Mouse (Mus musculus) MN1 (cell line): ENCODE measurements around the gene Wfdc3.

ENCODE experiments used
- DNase-seq: peaks from one replicate; pipeline ENCODE4 v3.0.0-alpha.2; 2016; ENCODE audit warnings: low spot score

Gene Wfdc3

DNA sequence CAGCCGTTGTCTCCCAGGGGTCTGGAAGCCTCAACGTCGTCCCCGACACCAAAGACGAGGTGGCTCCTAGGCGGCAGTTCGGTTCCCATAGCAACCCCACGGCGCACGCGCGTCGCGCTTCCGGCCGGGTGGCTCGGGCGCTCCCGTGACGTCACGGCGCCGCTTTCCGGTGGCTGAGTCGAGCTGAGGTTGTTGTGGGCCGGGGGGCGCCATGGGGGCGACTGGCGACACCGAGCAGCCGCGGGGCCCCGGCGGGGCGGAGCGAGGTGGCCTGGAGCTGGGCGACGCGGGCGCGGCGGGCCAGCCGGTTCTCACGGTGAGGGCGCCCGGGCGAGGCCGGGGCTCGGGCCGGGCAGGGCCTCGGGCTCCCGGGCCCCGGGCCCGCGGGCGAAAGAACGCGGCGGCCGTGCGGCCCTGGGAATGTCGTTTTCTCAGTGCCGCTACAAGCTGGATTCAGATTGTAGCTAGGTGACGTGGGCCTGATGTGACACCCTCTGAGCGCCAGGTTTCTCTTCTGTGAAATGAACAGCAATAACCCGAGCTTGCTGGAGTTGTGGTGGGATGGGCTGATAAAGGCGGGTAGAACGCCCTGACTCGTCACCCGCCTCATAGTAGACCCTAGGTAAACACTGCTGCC, at the start of gene Wfdc3, which contains the start of gene Dnttip1:
Wfdc3 (minus strand) TSS at position 89 of the 637 bp plus-strand sequence.
Dnttip1 (plus strand) TSS at position 141 of the 637 bp plus-strand sequence.
- DNase-seq = peak; percentile 93

DNA sequence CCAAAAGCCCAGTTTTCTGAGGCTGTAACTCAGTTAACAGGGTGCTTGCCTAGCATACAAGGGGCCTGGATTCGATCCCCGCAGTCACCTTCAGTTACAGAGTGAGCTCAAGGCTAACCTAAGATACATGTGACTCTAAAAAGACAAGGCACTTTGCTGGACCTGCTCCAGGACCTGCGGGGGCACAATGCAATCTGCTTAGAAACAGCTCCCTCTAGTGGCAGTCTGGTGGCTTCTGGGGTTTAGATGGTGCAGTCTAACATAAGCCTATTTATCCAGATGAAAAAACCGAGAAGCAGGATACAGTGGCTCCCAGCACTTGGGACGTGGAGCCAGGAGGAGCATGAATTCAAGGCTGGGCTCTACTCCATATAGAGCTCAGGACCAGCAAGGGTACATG, 48.6 kb upstream of the Wfdc3 start:
- DNase-seq = peak; percentile 91

DNA sequence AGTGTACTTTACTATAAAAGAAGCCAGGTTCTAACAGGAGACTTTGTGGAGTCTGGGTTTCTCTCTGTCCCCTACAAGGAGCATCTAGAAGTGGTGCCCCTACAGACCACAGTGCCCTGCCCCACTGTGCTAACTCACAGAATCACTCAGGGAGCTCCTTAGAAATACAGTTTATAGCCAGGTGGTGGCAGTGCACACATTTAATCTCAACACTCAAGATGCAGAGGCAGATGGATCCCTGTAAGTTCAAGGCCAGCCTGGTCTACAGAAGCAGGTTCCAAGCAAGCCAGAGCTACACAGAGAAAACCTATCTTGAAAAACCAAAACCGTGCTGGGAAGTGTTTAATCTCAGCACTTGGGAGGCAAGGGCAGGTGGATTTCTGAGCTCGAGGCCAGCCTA, 48.0 kb upstream of the Wfdc3 start:
- no peak for DNase-seq

DNA sequence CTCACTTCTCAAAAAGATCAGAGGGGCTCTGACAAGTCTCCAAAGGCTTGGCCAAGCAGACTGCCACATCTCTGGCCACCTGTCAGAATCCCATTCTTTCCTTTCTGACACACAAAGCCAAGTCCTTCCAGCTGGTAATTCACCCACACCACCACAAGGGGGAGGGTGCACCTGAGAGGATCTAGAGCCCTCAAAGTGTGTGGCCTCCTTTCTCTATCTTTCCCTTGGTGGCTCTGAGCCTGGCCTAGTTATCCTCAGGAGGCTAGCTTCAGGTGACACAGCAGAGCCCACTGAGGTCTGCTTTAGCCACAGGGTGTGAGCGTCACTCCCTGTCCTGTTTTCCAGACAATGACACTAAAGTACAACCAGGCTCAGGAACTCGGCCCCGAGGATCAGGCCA, 47.5 kb upstream of the Wfdc3 start:
- DNase-seq = peak; percentile 74

DNA sequence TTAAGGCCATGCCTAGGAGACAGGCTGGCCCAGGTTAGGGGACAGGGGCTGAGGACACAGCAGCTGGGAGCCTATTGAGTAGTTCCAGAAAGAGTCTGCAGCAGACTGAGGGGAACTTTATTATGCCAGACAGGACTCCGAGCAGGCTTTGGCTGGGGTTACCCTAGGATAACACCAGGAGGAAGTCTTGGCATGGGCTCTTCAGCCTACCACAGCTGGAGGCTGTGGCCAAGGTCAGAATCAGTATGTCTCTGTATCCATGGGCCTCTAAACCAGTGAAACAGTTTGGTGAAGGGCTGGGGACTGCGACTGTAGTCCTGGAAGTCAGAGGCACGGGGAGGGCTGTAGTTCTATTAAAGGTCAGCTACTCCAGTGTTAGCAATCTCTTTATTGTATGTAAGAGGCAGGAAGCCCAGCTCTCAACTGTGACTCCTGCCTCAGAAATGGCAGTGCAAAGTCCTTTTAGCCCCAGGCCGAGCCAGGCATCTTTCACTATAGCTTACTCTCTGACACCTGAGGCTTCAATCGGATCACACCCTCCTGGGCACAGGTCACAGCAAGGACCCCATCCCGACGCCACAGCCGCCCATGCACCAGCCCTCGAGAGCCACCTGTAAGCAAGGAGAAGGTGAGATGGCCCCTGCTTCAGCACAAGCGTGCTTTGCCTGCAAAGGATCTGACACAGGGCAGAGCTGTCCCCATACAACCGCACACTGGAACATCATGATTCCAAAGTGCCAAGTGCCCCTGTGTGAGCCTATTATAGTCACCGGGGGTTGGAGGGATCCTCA, 46.9 kb upstream of the Wfdc3 start:
- no peak for DNase-seq

DNA sequence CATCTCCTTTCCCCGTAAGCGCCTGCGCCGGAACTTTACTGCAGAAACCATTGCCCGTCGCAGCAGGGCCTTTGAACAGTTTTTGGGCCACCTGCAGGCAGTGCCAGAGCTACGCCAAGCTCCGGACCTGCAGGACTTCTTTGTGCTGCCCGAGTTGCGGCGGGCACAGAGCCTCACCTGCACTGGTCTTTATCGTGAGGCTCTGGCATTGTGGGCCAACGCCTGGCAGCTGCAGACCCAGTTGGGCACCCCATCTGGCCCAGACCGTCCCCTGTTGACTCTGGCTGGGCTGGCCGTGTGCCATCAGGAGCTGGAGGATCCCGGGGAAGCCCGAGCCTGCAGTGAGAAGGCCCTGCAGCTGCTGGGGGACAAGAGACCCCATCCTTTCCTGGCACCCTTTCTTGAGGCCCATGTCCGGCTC, 46.1 kb upstream of the Wfdc3 start:
- DNase-seq = no peak

DNA sequence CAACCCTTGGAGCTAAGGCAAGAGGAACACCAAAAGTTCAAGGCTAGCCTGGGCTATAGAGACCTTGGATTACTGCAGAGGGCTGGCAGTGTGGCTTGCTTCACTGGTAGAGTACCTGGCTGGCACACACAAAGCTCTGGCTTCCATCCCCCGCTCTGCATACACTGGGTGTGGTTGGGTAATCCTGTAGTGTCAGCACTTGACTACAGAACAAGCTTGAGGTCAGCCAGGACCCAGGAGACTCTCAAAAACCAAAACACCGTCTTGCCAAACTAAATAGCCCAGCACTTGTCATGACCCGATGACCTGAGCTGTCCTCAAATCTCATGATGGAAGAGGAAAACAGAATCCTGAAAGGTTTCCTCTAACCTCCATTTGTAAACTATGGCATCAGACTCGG, 44.7 kb upstream of the Wfdc3 start:
- no peak for DNase-seq

DNA sequence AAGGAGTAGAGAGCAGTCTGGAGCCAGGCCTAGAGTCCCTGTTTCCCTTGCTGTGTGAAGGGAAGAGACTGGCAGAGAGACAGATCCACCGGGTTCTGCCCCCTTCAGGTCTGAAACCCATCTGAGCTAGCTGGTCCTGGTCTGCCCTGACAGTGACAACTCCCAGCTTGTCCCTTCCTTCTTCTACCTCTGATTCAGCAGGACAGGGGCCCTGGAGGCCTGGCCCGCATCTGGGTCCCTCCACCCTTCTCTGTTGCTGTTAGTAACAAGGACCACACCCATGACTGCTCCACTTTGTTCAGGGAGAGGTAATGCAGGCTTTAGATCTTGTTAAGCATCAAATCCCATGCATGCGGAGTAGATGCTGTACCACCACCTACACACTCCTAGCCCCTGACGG, 42.7 kb upstream of the Wfdc3 start:
- DNase-seq = peak; percentile 55

DNA sequence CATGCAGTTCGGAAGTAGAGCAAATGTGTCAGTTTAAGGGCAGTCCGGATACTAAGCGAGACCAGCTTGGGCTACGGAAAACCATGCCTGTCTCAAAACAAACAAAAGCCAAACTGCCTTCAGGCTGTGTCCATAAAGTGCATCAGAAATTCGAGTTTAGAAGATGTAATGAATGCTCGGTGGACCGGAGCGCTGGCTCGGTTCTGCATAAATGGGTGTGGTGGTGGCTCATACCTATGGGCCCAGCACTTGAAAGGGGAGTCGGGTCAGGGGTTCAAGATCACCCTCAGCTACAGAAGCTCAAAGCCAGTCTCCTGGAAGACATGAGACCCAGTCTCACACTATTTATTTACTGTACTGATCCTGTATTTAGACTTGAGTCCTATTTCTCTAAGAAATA, 42.0 kb upstream of the Wfdc3 start:
- DNase-seq = no peak

DNA sequence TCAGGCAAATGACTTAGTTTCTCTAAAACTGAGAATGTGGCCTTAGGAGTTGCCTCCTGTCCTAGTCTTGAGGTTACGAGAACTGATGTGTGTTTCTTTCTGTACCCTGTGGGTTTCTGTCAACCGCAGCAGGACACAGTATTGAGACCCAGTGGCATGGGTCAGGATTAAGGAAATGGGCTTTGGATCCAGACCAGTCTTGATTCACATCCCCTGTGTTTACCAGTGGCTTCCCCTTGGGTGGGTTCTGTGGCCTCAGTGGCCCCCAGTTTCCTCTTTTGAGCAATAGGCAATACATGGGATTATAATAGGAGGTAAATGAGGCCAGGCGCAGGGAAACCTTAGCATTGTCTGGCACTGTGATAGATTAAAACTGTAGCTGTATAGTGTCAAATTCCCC, 41.3 kb upstream of the Wfdc3 start:
- no peak for DNase-seq

DNA sequence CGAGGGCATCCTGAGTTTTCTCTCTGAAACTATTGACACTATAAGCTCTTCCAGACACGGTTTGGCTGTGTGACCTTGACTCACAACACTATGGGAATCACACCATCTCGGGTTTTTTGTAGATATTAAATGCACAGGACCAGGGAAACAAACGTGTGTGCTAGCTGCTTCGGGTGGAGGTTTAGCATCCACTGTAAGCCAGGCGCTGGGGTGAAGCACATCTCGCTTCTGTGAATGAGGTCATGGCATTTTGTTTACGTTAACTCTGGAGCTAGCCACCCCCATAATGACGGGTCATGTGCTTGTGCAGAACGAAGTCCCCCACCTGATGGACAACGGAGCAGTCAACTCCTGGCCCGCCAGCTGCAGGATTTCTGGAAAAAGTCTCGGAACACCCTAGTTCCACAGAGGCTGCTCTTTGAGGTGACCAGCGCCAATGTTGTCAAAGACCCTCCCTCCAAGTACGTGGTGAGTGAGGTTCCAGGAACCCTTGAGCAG, 40.7 kb upstream of the Wfdc3 start:
- peak; percentile 57 for DNase-seq

DNA sequence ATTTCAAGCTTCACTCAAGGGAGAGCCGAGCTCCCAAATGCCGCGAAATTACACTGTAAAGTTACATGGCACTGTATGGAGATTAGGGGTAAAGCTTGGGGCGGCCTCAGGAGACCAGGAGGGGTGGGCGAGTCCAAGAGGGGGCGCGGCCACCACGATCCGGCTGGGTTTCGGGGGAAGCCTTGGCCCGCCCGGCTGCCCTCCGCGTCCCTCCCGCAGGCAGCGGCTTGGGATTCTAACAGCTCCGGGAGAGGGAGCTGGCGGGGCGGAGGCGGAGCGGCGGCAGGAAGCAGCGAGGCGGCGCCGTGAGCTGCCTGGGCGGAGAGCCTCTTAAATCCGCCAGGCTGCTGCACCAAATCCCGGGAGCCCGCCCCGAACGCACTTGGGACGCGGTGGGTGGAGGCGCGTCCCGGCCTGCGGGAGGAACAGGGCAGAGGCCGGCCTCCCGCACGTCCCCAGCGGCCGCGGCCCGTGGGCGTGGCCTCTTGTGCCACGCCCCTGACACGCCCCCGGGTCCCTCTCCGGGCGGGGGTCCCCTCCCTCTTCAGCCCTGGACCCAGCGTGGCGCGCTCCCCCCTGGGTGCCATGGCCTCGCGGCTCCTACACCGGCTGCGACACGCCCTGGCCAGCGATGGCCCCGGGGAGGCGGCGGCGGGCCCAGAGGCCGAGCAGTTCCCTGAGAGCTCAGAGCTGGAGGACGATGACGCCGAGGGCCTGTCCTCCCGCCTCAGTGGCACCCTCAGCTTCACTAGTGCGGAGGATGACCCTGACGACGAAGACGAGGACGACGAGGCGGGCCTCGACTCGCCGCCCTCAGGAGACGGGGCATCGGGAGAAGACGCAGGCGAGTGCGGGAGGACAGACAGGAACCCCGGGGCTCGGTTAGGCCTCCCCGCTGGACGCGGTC, 40.0 kb upstream of the Wfdc3 start, which contains the start of gene Snx21:
Snx21 (plus strand) TSS at position 343 of the 907 bp plus-strand sequence.
- peak; percentile 94 for DNase-seq

DNA sequence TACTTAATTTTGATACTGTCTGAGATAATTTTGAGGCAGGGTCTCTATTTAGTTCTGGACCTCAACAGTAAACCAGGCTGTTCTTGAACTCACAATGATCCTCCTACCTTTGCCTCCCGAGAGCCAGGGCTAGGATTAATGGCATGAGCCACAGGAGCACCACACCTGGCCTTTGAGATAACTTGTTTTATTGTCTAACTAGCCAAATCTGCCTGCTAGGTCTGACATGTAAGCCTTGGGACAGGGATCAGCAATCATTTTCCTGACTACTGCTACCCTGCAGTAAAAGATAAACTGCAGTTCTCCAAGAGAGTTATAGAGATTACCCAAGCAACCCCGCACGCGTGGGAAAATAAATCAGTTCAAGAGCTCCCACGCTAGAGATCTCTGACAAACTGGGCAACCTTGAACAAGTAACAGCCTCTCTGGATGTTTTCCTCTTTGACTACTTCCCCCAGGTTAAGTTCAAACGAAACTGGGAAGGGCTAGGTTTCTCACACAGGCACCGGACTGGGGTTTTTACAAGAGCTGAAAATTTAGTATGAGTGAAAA, 39.2 kb upstream of the Wfdc3 start:
- peak; percentile 30 for DNase-seq

DNA sequence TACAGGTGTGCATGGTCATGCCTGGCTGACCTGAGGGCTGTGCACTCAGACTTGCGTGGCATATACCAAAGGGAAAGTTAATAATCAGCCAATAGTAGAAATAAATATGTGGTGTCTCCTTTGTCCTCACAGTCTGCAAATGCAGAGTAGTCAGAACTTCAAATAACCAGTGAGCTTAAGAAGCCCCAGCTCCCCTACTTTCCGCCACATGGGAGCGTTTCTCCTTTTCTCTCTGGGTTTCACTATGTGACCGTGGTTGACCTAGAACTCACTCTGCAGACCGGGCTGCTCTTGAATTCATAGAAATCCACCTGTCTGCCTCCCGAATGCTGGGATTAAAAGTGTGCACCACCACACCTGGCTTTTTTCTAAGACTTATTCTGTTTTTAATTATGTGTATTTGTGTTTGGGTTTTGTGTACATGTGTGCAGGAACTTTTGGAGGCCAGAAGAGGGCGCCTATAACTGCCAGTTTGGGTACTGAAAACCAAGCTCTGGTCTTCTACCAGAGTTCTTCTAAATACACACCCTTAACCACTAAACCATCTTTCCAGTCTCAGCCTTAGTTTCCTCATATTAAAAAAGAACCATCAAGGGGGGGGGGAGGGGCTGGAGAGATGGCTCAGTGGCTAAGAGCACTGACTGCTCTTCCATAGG, 38.3 kb upstream of the Wfdc3 start:
- DNase-seq = no peak

DNA sequence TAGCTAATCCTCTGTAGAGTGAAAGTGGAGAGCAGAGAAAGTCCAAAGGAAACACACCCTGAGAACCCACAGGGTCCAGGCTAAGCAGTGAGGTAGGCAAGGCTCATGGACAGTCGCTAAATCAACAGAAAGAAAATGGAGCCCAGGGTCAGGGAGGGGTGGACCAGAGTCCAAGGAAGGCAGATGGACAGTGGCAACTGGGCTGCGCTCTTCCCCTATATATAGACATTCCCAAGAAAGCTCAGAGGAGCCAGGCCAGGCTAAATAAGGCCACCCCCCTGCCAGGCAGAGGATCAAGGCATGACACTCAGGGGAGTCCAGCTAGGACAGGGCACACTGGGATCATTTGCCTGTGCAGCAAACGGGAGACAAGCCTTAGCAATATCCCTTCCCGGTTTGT, 36.1 kb upstream of the Wfdc3 start:
- DNase-seq = no peak

DNA sequence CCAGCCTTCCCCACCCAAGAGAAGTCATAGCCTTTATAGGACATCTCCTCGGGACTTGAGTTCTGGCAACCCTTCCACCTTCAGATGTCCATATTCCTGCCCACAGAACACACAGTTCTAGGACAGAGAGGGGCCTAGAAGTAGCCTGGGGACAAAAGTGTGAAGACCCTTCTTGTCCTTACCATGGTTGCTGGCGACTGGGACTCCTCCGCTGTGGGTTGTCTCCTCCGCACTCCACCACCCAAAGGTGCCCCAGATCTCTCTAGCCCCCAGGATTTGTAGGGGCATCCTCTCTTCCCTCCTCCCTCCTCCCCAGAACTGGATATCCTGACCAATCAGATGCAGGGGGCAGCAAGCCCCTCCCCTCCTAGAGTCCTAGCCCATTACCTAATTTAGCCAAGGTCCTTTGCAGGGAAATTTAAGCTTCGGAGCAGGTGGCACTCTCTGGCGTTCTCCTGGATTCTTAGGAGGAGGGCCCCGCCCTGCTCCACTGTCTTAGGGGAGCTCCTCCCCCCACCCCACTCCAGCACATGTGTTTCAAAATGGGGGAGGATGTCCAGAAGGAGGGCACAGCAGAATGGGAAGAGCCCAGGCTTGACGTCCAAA, 33.9 kb upstream of the Wfdc3 start, which contains the start of gene Tnnc2:
Tnnc2 (minus strand) TSS at position 487 of the 606 bp plus-strand sequence.
- no peak for DNase-seq

DNA sequence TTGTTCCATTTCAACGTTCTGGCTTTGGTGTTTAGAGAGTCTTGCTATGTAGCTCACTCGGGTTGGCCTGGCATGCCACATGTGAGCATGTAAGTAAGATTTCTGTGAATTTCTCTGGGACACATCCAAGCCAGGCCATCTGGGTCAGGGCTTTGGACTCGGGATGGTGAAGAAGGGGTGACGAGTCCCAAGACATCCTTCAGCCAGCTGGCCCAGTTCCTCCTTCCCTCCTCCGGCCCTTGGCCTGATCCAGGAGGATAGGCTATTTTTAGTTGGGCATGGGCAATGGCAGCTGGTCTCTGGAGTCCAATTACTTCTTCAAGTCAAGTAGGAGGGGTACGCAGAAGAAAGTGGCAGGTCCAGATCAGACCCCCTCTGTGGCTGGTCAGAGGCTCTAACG, 33.1 kb upstream of the Wfdc3 start:
- no peak for DNase-seq

DNA sequence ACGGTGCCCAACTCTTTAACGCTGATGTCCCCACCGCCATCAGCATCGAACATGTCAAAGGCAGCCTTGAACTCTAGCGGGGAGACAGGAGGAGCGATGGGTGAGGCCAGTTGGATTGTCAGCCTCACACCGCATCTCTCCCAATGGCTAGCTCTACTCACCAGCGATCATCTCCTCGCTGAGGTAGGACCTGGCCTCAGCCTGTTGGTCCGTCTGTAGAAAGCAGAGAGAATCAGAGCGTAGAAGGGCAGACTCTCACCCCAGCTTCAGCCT, 32.2 kb upstream of the Wfdc3 start:
- no peak for DNase-seq

DNA sequence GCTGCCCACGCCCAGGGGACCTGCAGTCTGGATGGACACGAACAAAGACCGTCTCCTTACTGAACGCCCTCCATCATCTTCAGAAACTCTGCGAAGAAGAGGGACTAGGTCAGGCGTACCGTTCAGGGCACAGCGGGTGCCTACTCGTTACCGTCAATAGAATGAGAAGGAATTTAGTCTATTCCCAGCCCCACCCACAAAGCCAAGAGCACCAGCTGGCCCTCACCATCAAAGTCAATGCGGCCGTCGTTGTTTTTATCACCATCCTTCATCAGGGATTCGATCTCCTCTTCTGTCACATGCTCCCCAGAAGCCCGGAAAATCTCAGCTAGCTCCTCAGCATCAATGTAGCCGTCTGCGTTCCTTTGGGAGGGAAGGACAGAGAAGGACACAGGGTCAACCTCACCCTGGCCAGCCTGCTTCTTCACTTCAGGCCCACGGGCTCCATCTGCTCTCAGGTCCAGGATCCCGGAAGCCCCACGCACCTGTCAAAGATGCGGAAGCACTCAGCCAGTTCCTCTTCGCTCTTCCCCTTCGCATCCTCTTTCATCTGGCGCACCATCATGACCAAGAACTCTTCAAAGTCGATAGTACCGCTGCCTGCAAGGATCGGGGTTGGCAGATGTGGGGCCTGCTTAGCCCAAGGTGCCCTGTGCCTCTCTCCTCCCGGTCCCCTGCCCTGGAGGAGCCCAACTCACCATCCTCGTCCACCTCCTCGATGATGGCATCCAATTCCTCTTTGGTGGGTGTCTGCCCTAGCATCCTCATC, 31.7 kb upstream of the Wfdc3 start:
- DNase-seq = no peak

DNA sequence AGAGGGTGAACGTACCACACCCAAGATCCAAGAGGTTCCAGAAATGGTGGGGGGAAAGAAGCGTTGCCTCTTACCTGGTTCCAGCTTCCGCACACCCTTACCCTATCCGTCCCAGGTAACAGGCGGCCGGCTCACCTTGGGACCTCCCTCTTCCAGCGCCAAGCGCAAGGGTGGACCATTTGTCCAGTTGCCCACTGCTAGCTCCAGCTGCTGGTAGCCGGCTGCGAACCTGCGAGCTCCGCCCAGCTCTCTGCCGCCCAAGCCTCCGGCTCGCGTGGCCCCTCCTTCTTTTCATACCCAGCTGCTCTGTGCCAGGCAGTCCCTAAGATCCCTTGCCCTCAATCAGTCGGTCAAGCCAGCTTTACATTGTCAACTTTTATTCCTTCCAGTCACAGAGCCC, 31.1 kb upstream of the Wfdc3 start:
- DNase-seq = no peak
